Mouse (Mus musculus) layer of hippocampus, postnatal 14 days (tissue): ENCODE data around the gene Rbmx2. TPM values are rescaled to one million over a fixed set of nuclear protein-coding genes. Genes with fewer than 3 reads are reported as not detected.
A peak's percentile ranks its signal among the peaks of the same experiment; 100 is the strongest.

Experiments used
- DNase-seq, 2 experiments: peaks; one replicate each; pipeline ENCODE4 v3.0.0; 2021 to 2022; ENCODE audit warnings: low spot score in 2 of 2, mixed read lengths in 1 of 2
- long read RNA-seq, 2 experiments: library from polyadenylated mRNA; stranded (forward); transcript quantifications; one replicate each; pipeline ENCODE4 v2.0.0; 2021
- total RNA-seq, 2 experiments: library from RNA; stranded (reverse); gene quantifications; 2 replicates each; pipeline ENCODE4 v1.2.3; 2021

The Rbmx2 gene
- 1 to 10 TPM; 4.1 to 6.4 TPM for total RNA-seq
- long read RNA-seq, experiment 1, transcript Rbmx2-201 (6 exons, 1,747 nt) = major isoform, 9 of 12 reads
- long read RNA-seq, experiment 1, partial matches to known transcripts = 3 of 12 reads
- long read RNA-seq, experiment 1, other reads (novel, unspliced or antisense) = 0 of 12 reads
- long read RNA-seq, experiment 2, transcript Rbmx2-201 (6 exons, 1,747 nt) = major isoform, 10 of 14 reads
- long read RNA-seq, experiment 2, partial matches to known transcripts = 4 of 14 reads
- long read RNA-seq, experiment 2, other reads (novel, unspliced or antisense) = 0 of 14 reads

GRCm38 (mm10) chrX:48694864-48695371, at the start of gene Rbmx2:
Rbmx2 (plus strand) TSS chrX:48695004.
- peak; percentile 85 to 92 for DNase-seq

- no peak for DNase-seq
These were observed 28.0 kb upstream of the Rbmx2 start for GRCm38 (mm10) chrX:48666807-48667206.

DNA sequence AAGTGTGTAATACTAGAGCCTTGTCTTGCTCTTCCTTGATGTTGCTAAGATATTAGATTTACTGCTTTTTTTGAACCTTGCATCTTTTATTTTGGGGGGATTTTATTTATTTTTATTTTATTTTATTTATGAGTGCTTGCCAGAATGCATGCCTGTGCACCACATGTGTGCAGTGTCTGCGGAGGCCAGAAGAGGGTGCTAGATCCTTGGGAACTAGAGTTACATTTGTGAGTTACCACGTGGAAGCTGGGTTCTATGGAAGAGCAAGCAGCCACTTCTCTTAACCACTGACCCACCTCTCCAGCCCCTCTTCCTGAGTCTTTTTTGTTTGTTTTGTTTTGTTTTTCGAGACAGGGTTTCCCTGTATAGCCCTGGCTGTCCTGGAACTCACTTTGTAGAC, 25.2 kb upstream of the Rbmx2 start:
- no peak for DNase-seq

GRCm38 (mm10) chrX:48671714-48672113, 23.1 kb upstream of the Rbmx2 start:
- no peak for DNase-seq

- DNase-seq = no peak
These were observed 20.6 kb upstream of the Rbmx2 start, which contains the start of gene Gpr119 for GRCm38 (mm10) chrX:48674171-48674570. Gpr119 (minus strand) TSS chrX:48674478.

DNA sequence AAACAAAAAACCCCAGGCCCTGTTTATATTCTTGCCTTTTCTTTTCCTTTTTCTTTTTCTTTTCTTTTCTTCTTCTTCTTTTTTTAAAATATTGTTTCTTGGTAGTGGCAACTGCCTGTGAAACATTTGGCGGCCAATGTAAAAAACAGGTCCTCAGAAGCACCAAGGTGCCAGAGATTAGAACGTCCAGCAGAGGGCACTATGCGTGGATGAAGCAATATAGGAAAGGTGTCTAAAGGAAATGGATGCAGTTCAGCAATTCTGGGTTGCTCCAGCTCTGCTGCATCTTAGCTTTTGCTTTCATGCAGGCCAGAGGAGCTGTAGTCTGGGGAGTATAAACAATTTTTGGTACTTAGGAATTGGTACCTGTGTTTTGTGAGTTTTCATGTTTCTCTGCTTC, 11.4 kb upstream of the Rbmx2 start:
- peak in 1 of 2 experiments; percentile 25 for DNase-seq

GRCm38 (mm10) chrX:48683857-48684256, 10.9 kb upstream of the Rbmx2 start:
- DNase-seq = no peak

DNA sequence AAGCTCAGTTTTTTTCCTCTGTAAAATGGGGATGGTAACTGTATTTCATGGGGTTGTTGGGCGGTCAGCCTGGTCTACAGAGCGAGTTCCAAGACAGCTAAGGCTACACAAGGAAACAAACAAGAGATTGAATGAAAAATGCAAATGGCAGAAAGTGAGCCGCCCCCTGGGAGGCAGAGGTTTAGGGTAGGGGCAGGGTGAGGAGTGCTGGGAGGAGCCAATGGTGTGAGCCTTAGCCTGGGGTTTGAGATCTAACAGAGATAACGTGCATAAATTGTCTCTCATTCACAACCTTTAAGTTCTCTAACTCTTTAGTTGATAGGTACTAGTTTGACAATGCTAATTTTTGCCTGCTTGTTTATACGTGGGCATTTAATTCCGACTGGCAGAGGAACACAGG, 344 bp upstream of the Rbmx2 start:
- DNase-seq = no peak

GRCm38 (mm10) chrX:48709701-48710100, 14.9 kb downstream of the Rbmx2 start:
- no peak for DNase-seq

DNA sequence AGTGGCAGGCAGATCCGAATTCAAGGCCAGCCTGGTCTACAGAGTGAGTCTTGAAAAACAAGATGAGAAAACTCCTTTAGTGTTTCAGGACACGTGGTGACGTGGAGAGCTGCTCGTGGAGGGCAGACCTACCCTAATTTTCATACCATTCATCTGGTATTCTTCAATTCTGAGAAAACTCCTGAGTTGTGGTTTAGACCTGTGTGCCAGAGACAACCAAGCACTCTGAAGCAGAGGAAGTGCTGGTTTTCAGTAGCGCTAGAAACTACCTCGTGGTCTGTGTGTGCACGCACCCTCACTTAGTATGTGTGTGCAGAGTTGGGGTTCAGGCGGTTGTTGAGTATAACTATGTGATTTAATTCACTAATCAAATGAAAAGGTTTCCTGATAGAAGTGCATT, 18.0 kb downstream of the Rbmx2 start:
- no peak for DNase-seq

DNA sequence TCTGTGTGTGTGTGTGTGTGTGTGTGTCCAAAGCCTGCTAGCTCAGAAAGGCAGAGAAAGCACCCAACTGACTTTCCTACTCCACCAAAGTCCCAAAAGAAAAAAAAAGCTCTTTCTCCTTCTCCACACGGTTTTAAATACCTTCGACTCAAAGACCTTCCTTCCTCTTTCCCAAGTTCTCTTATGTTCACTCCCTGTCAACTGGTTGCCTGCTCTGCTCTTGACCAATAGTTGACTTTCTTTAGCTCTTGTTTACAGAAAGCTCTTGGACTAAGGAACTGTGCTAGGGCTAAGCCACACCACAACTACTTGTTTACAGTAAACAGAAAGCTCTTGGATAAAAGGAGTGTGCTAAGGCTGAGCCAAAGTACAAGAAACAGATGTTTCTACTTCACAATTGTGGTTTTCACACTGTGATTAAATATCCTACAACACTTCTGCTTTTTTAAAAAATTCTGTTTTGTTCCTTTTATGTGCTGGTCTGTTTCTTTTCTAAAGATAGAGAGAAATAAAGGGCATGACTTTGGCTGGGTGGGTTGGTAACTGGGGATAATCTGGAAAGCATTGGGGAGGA, 60.0 kb downstream of the Rbmx2 start:
- DNase-seq = no peak

Other genes with a start within 250 kb of the Rbmx2 start
- 1 to 10 TPM in 1 of 2 experiments, under 1 TPM in 1; 0.98 to 1.2 TPM for gene Elf4, start 231.9 kb upstream of the Rbmx2 start, total RNA-seq
- 10 to 100 TPM; 29.9 to 33.2 TPM for gene Aifm1, start 181.4 kb upstream of the Rbmx2 start, total RNA-seq
- gene Rab33a, start 175.7 kb upstream of the Rbmx2 start, total RNA-seq = 10 to 100 TPM; 28.0 to 30.7 TPM
- 10 to 100 TPM; 19.8 to 26.3 TPM for gene Zfp280c, start 100.5 kb upstream of the Rbmx2 start, total RNA-seq
- gene Slc25a14, start 71.6 kb upstream of the Rbmx2 start, total RNA-seq = 10 to 100 TPM; 35.7 to 40.4 TPM
- not detected for gene Gpr119, start 20.5 kb upstream of the Rbmx2 start, total RNA-seq
- gene Gm595, start 182.7 kb downstream of the Rbmx2 start, total RNA-seq = not detected